ENCODE assay signal across 8 mouse cellular contexts in the genomic region with DNA sequence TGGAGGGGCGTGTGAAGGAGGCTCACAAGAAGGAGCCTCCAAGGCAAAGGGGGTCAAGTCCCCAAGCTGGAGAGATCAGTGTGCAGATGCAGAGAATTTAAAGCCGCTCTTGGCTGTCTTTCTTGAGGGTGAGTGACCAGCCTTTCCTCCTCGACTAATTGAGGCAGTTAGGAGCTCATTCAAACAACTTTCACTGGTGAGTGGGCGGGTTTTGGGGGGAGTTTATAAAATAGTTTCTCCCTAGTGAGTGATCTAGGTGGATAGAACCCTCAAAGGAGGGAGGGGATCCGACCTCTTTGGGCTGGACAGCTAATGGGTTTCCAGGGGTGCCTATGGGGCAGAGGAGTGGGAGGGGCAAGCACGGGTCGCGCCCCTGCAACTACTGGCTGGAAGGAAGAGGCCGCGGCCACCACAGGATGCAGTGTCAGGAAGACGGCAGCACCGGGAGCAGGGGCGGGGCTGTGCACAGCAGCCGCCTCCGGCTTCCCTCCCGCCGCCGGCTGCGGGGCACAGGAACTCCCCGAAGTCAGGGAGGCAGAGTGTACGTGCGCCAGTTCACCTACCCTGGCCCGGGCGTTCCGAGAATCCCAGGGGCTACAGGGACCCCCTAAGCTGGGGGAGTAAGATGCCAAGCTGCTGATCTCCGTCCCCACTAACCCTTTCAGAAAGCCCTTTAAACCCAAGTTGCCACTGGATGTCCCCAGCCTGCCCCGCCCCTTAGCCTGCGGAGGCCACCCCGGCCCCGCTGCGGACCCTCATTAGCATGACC.
DNase-seq lines count a peak whose midpoint lies in the region; ATAC-seq and TF ChIP-seq lines count a peak whose summit lies in the region.

No protein-coding gene starts in this region.

- no peaks in the 10 kb centered on the region for H3K36me3 ChIP-seq in hindbrain, embryonic 15.5 days
- no peaks in the 10 kb centered on the region; the same call in 1 of the 2 replicates for H3K36me3 ChIP-seq in liver, adult 2 months (ENCODE audit: control insufficient read depth, insufficient read depth, low read length)
- H3K36me3 ChIP-seq in midbrain, embryonic 15.5 days (replicated peaks): no peaks in the 10 kb centered on the region

- peak overlapping the region; percentile 96 for H3K4me2 ChIP-seq in hindbrain, embryonic 15.5 days
- H3K4me2 ChIP-seq in midbrain, embryonic 15.5 days: peak overlapping the region; percentile 83

- H3K27me3 ChIP-seq in hindbrain, embryonic 15.5 days: no peaks in the 10 kb centered on the region
- no peaks in the 10 kb centered on the region for H3K27me3 ChIP-seq in liver, adult 2 months (ENCODE audit: control insufficient read depth, insufficient read depth, low read length)
- no peaks in the 10 kb centered on the region for H3K27me3 ChIP-seq in midbrain, embryonic 15.5 days (replicated peaks)

- peak; percentile 3; the same call in 1 of the 2 replicates for ATAC-seq in hindbrain, embryonic 15.5 days (ENCODE audit: low FRiP score, low read depth)
- peak; percentile 22 for ATAC-seq in midbrain, embryonic 15.5 days (replicated peaks)

- no peak for DNase-seq in layer of hippocampus, adult 2 months (ENCODE audit: low spot score in 2 of 2)
- no peak for DNase-seq in layer of hippocampus, adult 8-10 months (ENCODE audit: low spot score in 2 of 2)
- peak; percentile 77 to 87 for DNase-seq in adrenal gland, postnatal 36 days
- peak; percentile 23 to 43 for DNase-seq in gastrocnemius, adult 8-10 months (ENCODE audit: low spot score in 2 of 2)
- DNase-seq in liver, adult 2 months (ENCODE audit: extremely low read depth, low read depth, low spot score): no peak
- DNase-seq in testis, postnatal 14 days (ENCODE audit: low spot score): peak; percentile 21

- H3K9me3 ChIP-seq in hindbrain, embryonic 15.5 days: no peaks in the 10 kb centered on the region
- no peaks in the 10 kb centered on the region for H3K9me3 ChIP-seq in midbrain, embryonic 15.5 days

- peak overlapping the region; percentile 81 for H3K4me3 ChIP-seq in layer of hippocampus, adult 2 months
- H3K4me3 ChIP-seq in hindbrain, embryonic 15.5 days: peak overlapping the region; percentile 70
- H3K4me3 ChIP-seq in liver, adult 2 months (ENCODE audit: insufficient read depth, low read depth, low read length): peak overlapping the region; percentile 59; the same call in 1 of the 2 replicates
- H3K4me3 ChIP-seq in midbrain, embryonic 15.5 days: peak overlapping the region; percentile 71

- no peak for TF ChIP-seq POLR2A in liver, adult 2 months (IDR thresholded peaks at IDR 0.05; ENCODE audit: extremely low read depth, insufficient read depth, low read length)

- H3K79me2 ChIP-seq in liver, adult 2 months (ENCODE audit: control insufficient read depth, insufficient read depth, low read length): peaks cover 22% of the 10 kb centered on the region; the same call in 1 of the 2 replicates

- 2% methylated on average over 21 of the region's 31 CpGs for WGBS in hindbrain, embryonic 15.5 days
- 47% methylated on average over 31 of the region's 31 CpGs for WGBS in liver, adult 2 months
- 2% methylated on average over 31 of the region's 31 CpGs for WGBS in midbrain, embryonic 15.5 days

- no peak for TF ChIP-seq CTCF in layer of hippocampus, adult 2 months (conservative IDR thresholded peaks at IDR 0.05)
- TF ChIP-seq CTCF in liver, adult 2 months (IDR thresholded peaks at IDR 0.05; ENCODE audit: low read depth, low read length): no peak

- H3K4me1 ChIP-seq in hindbrain, embryonic 15.5 days (replicated peaks): peaks cover 75% of the 10 kb centered on the region
- peaks cover 13% of the 10 kb centered on the region for H3K4me1 ChIP-seq in liver, adult 2 months (ENCODE audit: control insufficient read depth, insufficient read depth, low read length)
- H3K4me1 ChIP-seq in midbrain, embryonic 15.5 days: peaks cover 80% of the 10 kb centered on the region

- H3K9ac ChIP-seq in hindbrain, embryonic 15.5 days: peak overlapping the region; percentile 93
- H3K9ac ChIP-seq in liver, adult 2 months (ENCODE audit: low read depth, low read length): peak overlapping the region; percentile 62; the same call in 1 of the 2 replicates
- peak overlapping the region; percentile 82 for H3K9ac ChIP-seq in midbrain, embryonic 15.5 days

- peak overlapping the region; percentile 97 for H3K27ac ChIP-seq in layer of hippocampus, adult 2 months
- peak overlapping the region; percentile 98 for H3K27ac ChIP-seq in hindbrain, embryonic 15.5 days (replicated peaks)
- H3K27ac ChIP-seq in liver, adult 2 months (replicated peaks; ENCODE audit: insufficient read depth, low read depth, low read length): peak overlapping the region; percentile 53
- H3K27ac ChIP-seq in midbrain, embryonic 15.5 days: peak overlapping the region; percentile 99

Comparison
In these comparisons a context has a peak if more than half of its experiments do, and no peak if none do; other contexts are left out.
1. DNase-seq: peak in adrenal gland, postnatal 36 days (2 of 2), gastrocnemius, adult 8-10 months (2 of 2) and testis, postnatal 14 days (single experiment); none in layer of hippocampus, adult 2 months (0 of 2), layer of hippocampus, adult 8-10 months (0 of 2) and liver, adult 2 months (single experiment).
2. Peak in every context shown above with its lines, with median percentiles within 50 percentile points of each other: H3K27ac ChIP-seq, H3K4me3 ChIP-seq and H3K9ac ChIP-seq.